Mouse (Mus musculus): Measurements from ENCODE around the gene Msmp.
"Not testable (repeated sequence)": the region's sequence is repeated elsewhere in the genome, so short reads cannot be mapped to it uniquely, and the experiment has no call there.

Gene Msmp

GRCm38 (mm10) chr4:43561997-43562768 lies 22.1 kb downstream of the Msmp start, which contains the start of the genes Creb3 and Tln1:
TSS of gene Creb3 (plus strand) at chr4:43562332.
TSS of gene Tln1 (minus strand) at chr4:43562691.
- peak; percentile 88 to 96 for DNase-seq (ENCODE audit: low spot score in 2 of 2)

- DNase-seq (ENCODE audit: low spot score in 2 of 2): no peak
Observed at GRCm38 (mm10) chr4:43561436-43561996, 22.8 kb downstream of the Msmp start.

GRCm38 (mm10) chr4:43560976-43561375 lies 23.3 kb downstream of the Msmp start:
- DNase-seq (ENCODE audit: low spot score in 2 of 2): no peak

- peak in 1 of 2 experiments; percentile 46 for DNase-seq (ENCODE audit: low spot score in 2 of 2)
Observed at GRCm38 (mm10) chr4:43560243-43560611, 24.1 kb downstream of the Msmp start.

GRCm38 (mm10) chr4:43559519-43560242 lies 24.6 kb downstream of the Msmp start:
- DNase-seq (ENCODE audit: low spot score in 2 of 2): no peak

GRCm38 (mm10) chr4:43558631-43559356 lies 25.5 kb downstream of the Msmp start:
- DNase-seq (ENCODE audit: low spot score in 2 of 2): peak in 1 of 2 experiments; percentile 33

GRCm38 (mm10) chr4:43558028-43558630 lies 26.2 kb downstream of the Msmp start:
- DNase-seq (ENCODE audit: low spot score in 2 of 2): no peak

GRCm38 (mm10) chr4:43555926-43556325 lies 28.4 kb downstream of the Msmp start:
- DNase-seq (ENCODE audit: low spot score in 2 of 2): no peak

- DNase-seq (ENCODE audit: low spot score in 2 of 2): no peak
Observed at GRCm38 (mm10) chr4:43553891-43554290, 30.4 kb downstream of the Msmp start.

GRCm38 (mm10) chr4:43552437-43552836 lies 31.9 kb downstream of the Msmp start:
- peak; percentile 68 to 72 for DNase-seq (ENCODE audit: low spot score in 2 of 2)

- DNase-seq (ENCODE audit: low spot score in 2 of 2): not testable (repeated sequence)
Observed at GRCm38 (mm10) chr4:43551854-43552253, 32.4 kb downstream of the Msmp start.

GRCm38 (mm10) chr4:43549055-43549454 lies 35.2 kb downstream of the Msmp start:
- no peak for DNase-seq (ENCODE audit: low spot score in 2 of 2)

- DNase-seq (ENCODE audit: low spot score in 2 of 2): no peak
Observed at GRCm38 (mm10) chr4:43547160-43547559, 37.1 kb downstream of the Msmp start.

GRCm38 (mm10) chr4:43546375-43547047 lies 37.8 kb downstream of the Msmp start:
- no peak for DNase-seq (ENCODE audit: low spot score in 2 of 2)

GRCm38 (mm10) chr4:43542044-43542443 lies 42.2 kb downstream of the Msmp start:
- no peak for DNase-seq (ENCODE audit: low spot score in 2 of 2)

- DNase-seq (ENCODE audit: low spot score in 2 of 2): no peak
Observed at GRCm38 (mm10) chr4:43536031-43536430, 48.3 kb downstream of the Msmp start.

- no peak for DNase-seq (ENCODE audit: low spot score in 2 of 2)
Observed at GRCm38 (mm10) chr4:43535628-43536027, 48.7 kb downstream of the Msmp start.

- DNase-seq (ENCODE audit: low spot score in 2 of 2): no peak
Observed at GRCm38 (mm10) chr4:43533270-43533669, 51.0 kb downstream of the Msmp start.

Measured in left cerebral cortex, adult 9 months (tissue).